Mouse (Mus musculus) CH12.LX (cell line): Measurements from ENCODE around the gene Dnajc13. TPM values are rescaled to one million over a fixed set of nuclear protein-coding genes. Genes with fewer than 3 reads are reported as not detected.

Experiments used
- DNase-seq: peaks from one replicate; pipeline ENCODE4 v3.0.0-alpha.2; 2013; ENCODE audit errors: extremely low read depth
- H3K27ac ChIP-seq: 2 replicates; pipeline ENCODE4 v1.5.1; 2012; ENCODE audit warnings: low read depth, mild to moderate bottlenecking, control low read depth, moderate library complexity; ENCODE audit not compliant: insufficient read depth
- H3K27me3 ChIP-seq: replicated peaks from 2 replicates; pipeline ENCODE3; 2012; ENCODE audit warnings: inconsistent platforms
- H3K36me3 ChIP-seq, 2 experiments: replicated peaks in 1 of 2; 2 replicates each; pipeline versions ENCODE3 to v1.6.1; 2012; ENCODE audit warnings: inconsistent platforms in 1 of 2, low read length in 1 of 2, mild to moderate bottlenecking in 1 of 2, mixed read lengths in 1 of 2, moderate library complexity in 1 of 2; ENCODE audit not compliant: control insufficient read depth in 1 of 2, insufficient read depth in 1 of 2
- H3K4me1 ChIP-seq, 2 experiments: 2 replicates each; pipeline ENCODE4 v1.6.1; 2012; ENCODE audit warnings: inconsistent platforms in 1 of 2, moderate library complexity in 1 of 2; ENCODE audit not compliant: insufficient read depth in 2 of 2, control insufficient read depth in 1 of 2
- H3K4me2 ChIP-seq: 2 replicates; pipeline ENCODE4 v1.6.1; 2012; ENCODE audit warnings: low read depth, mild to moderate bottlenecking, control low read depth; ENCODE audit not compliant: poor library complexity, insufficient read depth, severe bottlenecking
- H3K4me3 ChIP-seq, 3 experiments: fragments of 150-350 bp in 1 of 3; sonication (generic) in 1 of 3; replicated peaks in 1 of 3; 2 replicates each; pipeline versions ENCODE3 to v1.5.1; 2011 to 2012; ENCODE audit warnings: low read depth in 2 of 3, low read length in 2 of 3, mild to moderate bottlenecking in 2 of 3, moderate library complexity in 2 of 3, control low read depth in 1 of 3, improper control_type of control experiment in 1 of 3, inconsistent platforms in 1 of 3, mixed read lengths in 1 of 3; ENCODE audit not compliant: poor library complexity in 1 of 3
- H3K79me2 ChIP-seq: replicated peaks from 2 replicates; pipeline ENCODE4 v1.6.1; 2012; ENCODE audit warnings: mild to moderate bottlenecking, moderate library complexity; ENCODE audit not compliant: control insufficient read depth, poor library complexity, insufficient read depth, severe bottlenecking; ENCODE audit errors: extremely low read depth
- H3K9ac ChIP-seq: 2 replicates; pipeline ENCODE4 v1.6.1; 2012; ENCODE audit warnings: low read depth, mild to moderate bottlenecking, control low read depth, moderate library complexity; ENCODE audit not compliant: insufficient read depth
- H3K9me3 ChIP-seq: replicated peaks from 2 replicates; pipeline ENCODE3; 2012; ENCODE audit warnings: low read length, inconsistent platforms, mixed read lengths
- CHD2 ChIP-seq: IDR thresholded peaks from 2 replicates; pipeline ENCODE4 v1.6.1; 2011; ENCODE audit warnings: low read length, improper control_type of control experiment
- CTCF ChIP-seq, 2 experiments: IDR thresholded peaks in 1 of 2; conservative IDR thresholded peaks in 1 of 2; 2 replicates each; pipeline ENCODE4 v1.5.1; 2011 to 2012; ENCODE audit warnings: low read depth in 2 of 2, low read length in 2 of 2, improper control_type of control experiment in 1 of 2, inconsistent platforms in 1 of 2, mild to moderate bottlenecking in 1 of 2, moderate library complexity in 1 of 2
- E2F4 ChIP-seq: IDR thresholded peaks from 2 replicates; pipeline ENCODE4 v1.6.1; 2011; ENCODE audit warnings: low read depth, low read length, improper control_type of control experiment; ENCODE audit not compliant: insufficient replicate concordance
- ELF1 ChIP-seq: IDR thresholded peaks from 2 replicates; pipeline ENCODE4 v1.6.1; 2014; ENCODE audit warnings: low read depth, mild to moderate bottlenecking, inconsistent platforms, low read length, improper control_type of control experiment
- HCFC1 ChIP-seq: IDR thresholded peaks from 2 replicates; pipeline ENCODE4 v1.6.1; 2012; ENCODE audit warnings: low read depth, mild to moderate bottlenecking, inconsistent platforms, low read length, improper control_type of control experiment
- KAT2A ChIP-seq: IDR thresholded peaks from 2 replicates; pipeline ENCODE4 v1.6.1; 2012; ENCODE audit warnings: low read length, improper control_type of control experiment, inconsistent platforms; ENCODE audit not compliant: insufficient replicate concordance
- MAZ ChIP-seq: IDR thresholded peaks from 2 replicates; pipeline ENCODE4 v1.6.1; 2012; ENCODE audit warnings: low read depth, mild to moderate bottlenecking, inconsistent platforms, low read length, improper control_type of control experiment, moderate library complexity
- MEF2A ChIP-seq: IDR thresholded peaks from 2 replicates; pipeline ENCODE4 v1.6.1; 2014; ENCODE audit warnings: low read depth, mild to moderate bottlenecking, inconsistent platforms, low read length, improper control_type of control experiment, borderline replicate concordance
- MXI1 ChIP-seq: IDR thresholded peaks from 2 replicates; pipeline ENCODE4 v1.6.1; 2011; ENCODE audit warnings: mild to moderate bottlenecking, low read depth, low read length, improper control_type of control experiment
- RAD21 ChIP-seq: IDR thresholded peaks from 2 replicates; pipeline ENCODE4 v1.6.1; 2011; ENCODE audit warnings: low read depth, mild to moderate bottlenecking, low read length, improper control_type of control experiment, moderate library complexity
- TBP ChIP-seq: conservative IDR thresholded peaks from 2 replicates; pipeline ENCODE4 v1.6.1; 2011; ENCODE audit warnings: low read depth, low read length, improper control_type of control experiment
- ZKSCAN1 ChIP-seq: IDR thresholded peaks from 2 replicates; pipeline ENCODE4 v1.6.1; 2012; ENCODE audit warnings: low read depth, inconsistent platforms, low read length, improper control_type of control experiment, borderline replicate concordance
- dilution Hi-C: fragments of 300-500 bp; cut with MboI; formaldehyde crosslinking; loops from 2 replicates; pipeline ENCODE4 v1.14.3; 2020; ENCODE audit warnings: low sequenced_read_pairs; ENCODE audit not compliant: extremely low pct_unique_long_range_greater_than_20kb, extremely low pct_ligation_motif_present
- in situ Hi-C: fragments of 300-500 bp; cut with MboI; formaldehyde crosslinking; loops from 3 replicates; pipeline ENCODE4 v1.14.3; 2019; ENCODE audit warnings: low sequenced_read_pairs, low pct_ligation_motif_present, low pct_unique_long_range_greater_than_20kb, mixed read lengths
- polyA plus RNA-seq: library from polyadenylated mRNA; unstranded; fragments of >175 nt; gene quantifications from 2 replicates; pipeline ENCODE4 v1.2.1, GENCODE M21; 2012; ENCODE audit warnings: low read depth; ENCODE audit not compliant: insufficient read length
- total RNA-seq, 2 experiments: library from RNA; depleted of rRNA; stranded (reverse); fragments of 300-350 nt in 1 of 2; fragments of >200 nt in 1 of 2; gene quantifications; 2 replicates each; pipeline ENCODE4 v1.2.3; 2012 to 2014

Gene Dnajc13
- total and polyA plus RNA-seq, 3 experiments = 30.1 to 51.9 (median 30.4) TPM

DNA sequence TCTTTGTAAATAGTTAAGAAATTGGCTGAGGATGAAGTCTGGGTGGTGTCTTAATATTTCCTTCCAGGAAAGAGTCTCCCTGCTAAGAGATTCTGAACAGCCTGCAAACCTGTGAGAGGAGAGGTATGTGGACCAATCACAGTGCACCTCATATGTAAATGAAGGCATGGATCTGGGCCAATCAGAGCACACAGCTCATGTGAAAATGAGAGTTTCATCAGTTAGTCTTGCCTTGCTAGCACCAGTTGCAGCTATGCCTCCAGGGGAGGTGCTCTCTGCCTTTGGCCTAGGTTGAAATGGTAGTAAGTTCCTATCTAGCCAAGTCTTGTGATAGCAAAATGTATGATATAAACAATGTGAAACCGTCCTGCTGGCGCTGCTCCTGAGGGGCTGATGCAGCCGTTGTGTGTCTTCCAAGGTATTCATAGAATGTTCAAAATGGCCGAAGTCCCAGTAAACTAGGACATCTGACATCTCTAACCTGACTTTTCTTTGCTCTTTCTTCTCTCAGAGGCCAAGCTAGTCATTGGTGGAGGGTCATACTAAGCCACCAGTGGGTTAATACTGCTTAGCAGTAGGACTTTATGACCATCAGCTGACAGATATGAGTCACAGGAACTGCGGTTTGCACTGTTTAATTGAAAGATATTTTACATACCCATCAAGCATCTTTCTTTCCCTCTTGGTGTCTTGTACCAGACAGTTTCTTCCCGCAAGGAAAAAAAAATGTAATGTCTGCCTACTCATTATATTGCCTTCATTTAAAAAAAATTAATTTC lies 42.8 kb upstream of the Dnajc13 start:
- peak; percentile 22 for DNase-seq
- Histone ChIP-seq H3K36me3 (no peaks in the 10 kb centered on the region), H3K4me1 (peaks cover 0 to 8% of the 10 kb centered on the region in 2 experiments; a peak in 2 of 4 replicates), H3K9ac (no peak overlapping the region)
- in situ Hi-C loops = loop anchor here (10.0 kb wide), 1 partner anchor 101 kb away; no protein-coding TSS in a partner anchor
- TF ChIP-seq E2F4 (no peak), MEF2A (no peak), TBP (no peak), MXI1 (no peak), KAT2A (no peak), ZKSCAN1 (no peak), CTCF (conservative IDR thresholded peaks at IDR 0.05 in 1 of 2, IDR thresholded peaks at IDR 0.05 in 1 of 2; ENCODE audit: low read depth in 2 of 2, low read length in 2 of 2) (no peak), HCFC1 (no peak)
- TF ChIP-seq, all 38 proteins: peak for 0
- Histone ChIP-seq H3K27me3 (no peaks in the 10 kb centered on the region), H3K27ac (no peak overlapping the region), H3K9me3 (no peaks in the 10 kb centered on the region), H3K4me2 (no peak overlapping the region), H3K79me2 (no peaks in the 10 kb centered on the region), H3K4me3 (no peak overlapping the region)
- dilution Hi-C loops = no loop called here

DNA sequence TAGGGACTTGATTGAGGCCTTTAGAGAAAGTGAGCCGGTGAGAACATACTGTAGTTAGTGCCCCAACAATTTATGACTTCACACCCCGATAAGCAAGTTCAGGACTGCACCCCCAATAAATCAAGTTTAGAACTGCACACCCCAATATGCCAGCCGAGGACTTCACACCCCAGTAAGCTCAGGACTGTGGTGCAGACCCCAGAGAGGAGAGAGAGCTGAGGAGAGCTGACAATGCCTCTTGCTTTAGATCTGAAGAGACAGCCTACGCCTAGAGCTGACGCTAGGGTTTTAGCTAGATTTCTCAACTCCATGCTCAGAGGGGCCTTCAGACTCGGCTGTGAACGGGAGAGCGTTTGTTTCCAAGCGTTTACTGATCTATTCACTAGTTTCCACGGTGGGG lies 42.1 kb upstream of the Dnajc13 start:
- in situ Hi-C loops = loop anchor here (10.0 kb wide), 1 partner anchor 100 kb away; no protein-coding TSS in a partner anchor
- no peak overlapping the region for H3K9ac ChIP-seq
- no peak overlapping the region for H3K4me3 ChIP-seq
- H3K4me1 ChIP-seq = peaks cover 0 to 8% of the 10 kb centered on the region in 2 experiments; a peak in 2 of 4 replicates
- DNase-seq = no peak
- H3K4me2 ChIP-seq = no peak overlapping the region
- no peaks in the 10 kb centered on the region for H3K79me2 ChIP-seq
- no peaks in the 10 kb centered on the region for H3K9me3 ChIP-seq
- H3K27me3 ChIP-seq = no peaks in the 10 kb centered on the region
- TF ChIP-seq CTCF (conservative IDR thresholded peaks at IDR 0.05 in 1 of 2, IDR thresholded peaks at IDR 0.05 in 1 of 2; ENCODE audit: low read depth in 2 of 2, low read length in 2 of 2) (no peak), MXI1 (no peak), RAD21 (no peak), ELF1 (no peak), MAZ (no peak), CHD2 (no peak)
- no peak overlapping the region for H3K27ac ChIP-seq
- dilution Hi-C loops = no loop called here
- no peaks in the 10 kb centered on the region for H3K36me3 ChIP-seq
